Mouse (Mus musculus) T-helper 2 cell (primary cell): ENCODE data around the gene Cds2.
"Not testable (repeated sequence)": the region's sequence is repeated elsewhere in the genome, so short reads cannot be mapped to it uniquely, and the experiment has no call there.

Source experiments
- in situ Hi-C: fragments of 300-600 bp; cut with MboI, MseI; formaldehyde crosslinking; loops from one replicate; pipeline ENCODE4 v1.15.1; 2025; ENCODE audit warnings: high pct_unique_total_duplicates

Gene Cds2

GRCm38 (mm10) chr2:132289213-132289612 lies 26.3 kb downstream of the Cds2 start:
- in situ Hi-C loops: not testable (repeated sequence)

- in situ Hi-C loops: no loop called here
Measured at GRCm38 (mm10) chr2:132290808-132291207, 27.9 kb downstream of the Cds2 start.

GRCm38 (mm10) chr2:132291265-132291664 lies 28.3 kb downstream of the Cds2 start:
- in situ Hi-C loops: no loop called here

- in situ Hi-C loops: no loop called here
Measured at GRCm38 (mm10) chr2:132292083-132292482, 29.1 kb downstream of the Cds2 start.

GRCm38 (mm10) chr2:132293694-132294450 lies 30.9 kb downstream of the Cds2 start:
- in situ Hi-C loops: no loop called here

- in situ Hi-C loops: no loop called here
Measured at GRCm38 (mm10) chr2:132298250-132298649, 35.3 kb downstream of the Cds2 start.

GRCm38 (mm10) chr2:132301436-132301835 lies 38.5 kb downstream of the Cds2 start:
- in situ Hi-C loops: no loop called here

GRCm38 (mm10) chr2:132305165-132305564 lies 42.2 kb downstream of the Cds2 start:
- in situ Hi-C loops: no loop called here

- in situ Hi-C loops: no loop called here
Measured at GRCm38 (mm10) chr2:132305988-132306387, 43.0 kb downstream of the Cds2 start.

GRCm38 (mm10) chr2:132307213-132307843 lies 44.4 kb downstream of the Cds2 start:
- in situ Hi-C loops: no loop called here

- in situ Hi-C loops: no loop called here
Measured at GRCm38 (mm10) chr2:132308829-132309228, 45.9 kb downstream of the Cds2 start.

- in situ Hi-C loops: no loop called here
Measured at GRCm38 (mm10) chr2:132309398-132309930, 46.5 kb downstream of the Cds2 start.

GRCm38 (mm10) chr2:132312616-132313015 lies 49.7 kb downstream of the Cds2 start:
- in situ Hi-C loops: no loop called here

GRCm38 (mm10) chr2:132313568-132313967 lies 50.6 kb downstream of the Cds2 start:
- in situ Hi-C loops: no loop called here

GRCm38 (mm10) chr2:132314057-132314456 lies 51.1 kb downstream of the Cds2 start:
- in situ Hi-C loops: not testable (repeated sequence)

GRCm38 (mm10) chr2:132316041-132316808 lies 53.3 kb downstream of the Cds2 start:
- in situ Hi-C loops: no loop called here

GRCm38 (mm10) chr2:132317178-132317577 lies 54.2 kb downstream of the Cds2 start:
- in situ Hi-C loops: no loop called here

GRCm38 (mm10) chr2:132320516-132320915 lies 57.6 kb downstream of the Cds2 start:
- in situ Hi-C loops: loop anchor here (5.0 kb wide), 1 partner anchor 182 kb away; no protein-coding TSS in a partner anchor

GRCm38 (mm10) chr2:132323541-132323940 lies 60.6 kb downstream of the Cds2 start:
- in situ Hi-C loops: loop anchor here (5.0 kb wide), 1 partner anchor 179 kb away; no protein-coding TSS in a partner anchor

GRCm38 (mm10) chr2:132337202-132337601 lies 74.3 kb downstream of the Cds2 start:
- in situ Hi-C loops: no loop called here

GRCm38 (mm10) chr2:132340350-132340749 lies 77.4 kb downstream of the Cds2 start:
- in situ Hi-C loops: no loop called here

- in situ Hi-C loops: no loop called here
Measured at GRCm38 (mm10) chr2:132341293-132341692, 78.3 kb downstream of the Cds2 start.
